Mouse (Mus musculus) fibroblast of lung, adult 2 months (primary cell): Measurements from ENCODE around the gene Tyw5.

Experiments used
- DNase-seq: peaks from one replicate; pipeline ENCODE4 v3.0.0-alpha.2; 2011; ENCODE audit warnings: low read depth

The Tyw5 gene

DNA sequence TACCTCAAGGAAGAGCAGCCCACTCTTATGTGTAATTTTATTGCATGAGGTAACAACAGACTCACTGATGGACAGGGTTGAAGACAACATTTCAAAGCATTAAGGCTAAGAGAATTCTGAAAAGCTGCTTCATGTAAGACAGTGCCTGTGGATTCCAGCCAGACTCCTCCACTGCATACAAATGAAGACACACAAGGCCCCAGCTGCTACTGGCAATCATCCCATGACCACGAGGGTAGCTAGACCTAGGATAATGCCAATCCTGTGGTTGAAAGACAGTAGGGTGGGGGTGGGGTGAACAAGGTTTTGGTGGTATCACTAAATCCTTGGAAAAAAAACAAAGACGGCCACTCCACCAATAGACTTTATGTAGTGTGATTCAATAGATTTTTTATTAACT, 19.0 kb downstream of the Tyw5 start:
- no peak for DNase-seq

DNA sequence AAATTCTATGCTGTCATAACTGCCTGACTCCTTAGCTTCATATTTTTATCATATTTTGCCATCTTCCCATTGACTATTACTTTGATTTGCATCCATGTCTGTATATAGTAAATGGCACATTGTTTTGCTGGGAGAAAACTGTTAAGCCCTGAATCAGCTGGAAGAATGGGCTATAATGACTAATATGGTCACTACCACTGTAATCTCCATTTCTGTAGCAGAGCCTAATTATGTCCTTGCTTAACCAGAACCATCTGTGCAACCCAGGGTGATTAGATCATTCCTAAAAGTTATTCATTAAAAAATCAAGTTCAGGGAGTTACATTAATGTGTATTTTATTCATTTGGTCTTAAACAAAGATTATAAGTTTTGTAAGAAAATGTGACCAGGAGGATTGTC, 20.4 kb downstream of the Tyw5 start:
- DNase-seq: no peak

DNA sequence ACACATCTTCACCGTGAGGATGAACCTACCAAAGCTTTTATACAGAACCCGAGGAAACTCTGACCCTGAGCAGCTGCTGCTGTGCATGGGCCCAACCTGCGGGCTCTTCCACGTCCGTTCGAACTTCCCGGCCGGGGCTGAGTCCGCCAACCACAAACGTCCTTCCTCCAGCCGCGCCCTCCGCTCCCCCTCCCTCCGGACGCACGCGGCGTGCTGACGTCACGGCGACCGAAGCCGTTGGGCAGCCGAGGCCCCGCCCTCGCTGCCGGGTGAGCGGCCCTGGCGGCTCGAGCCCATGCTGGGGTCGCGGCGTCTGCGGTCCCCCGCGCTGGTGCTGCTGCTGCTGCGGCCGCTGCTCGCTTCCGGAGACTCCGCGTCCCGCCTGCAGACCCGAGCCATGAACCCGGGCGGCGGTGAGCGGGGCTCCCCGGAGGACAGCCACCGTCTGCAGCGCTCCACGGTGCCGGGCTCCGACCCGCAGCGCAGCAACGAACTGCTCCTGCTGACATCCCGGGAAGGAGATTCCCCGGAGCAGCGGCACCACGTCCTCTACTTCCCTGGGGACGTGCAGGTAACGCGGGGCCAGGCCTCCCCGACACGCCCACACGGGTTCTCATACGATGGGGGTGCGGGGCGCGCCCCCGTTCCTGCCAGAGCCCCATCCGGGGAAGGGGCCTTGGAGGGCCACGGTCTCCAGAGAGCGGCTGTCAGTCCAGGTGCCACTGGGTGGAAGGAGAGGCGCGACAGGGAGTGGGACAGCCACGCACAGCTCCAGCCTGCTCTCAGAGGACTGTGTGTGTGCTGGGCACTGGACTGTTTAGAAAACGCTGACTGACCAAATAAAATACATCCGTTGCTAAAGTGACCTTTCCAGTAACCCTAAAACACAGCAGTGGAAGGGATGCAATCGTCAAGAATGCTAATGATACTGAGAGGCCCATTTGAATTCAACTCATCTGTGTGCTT, 29.2 kb downstream of the Tyw5 start, which contains the start of gene 1700066M21Rik:
Gene 1700066M21Rik, plus strand, starts transcription at position 245 of the 966 bp plus-strand sequence.
- peak; percentile 73 for DNase-seq

DNA sequence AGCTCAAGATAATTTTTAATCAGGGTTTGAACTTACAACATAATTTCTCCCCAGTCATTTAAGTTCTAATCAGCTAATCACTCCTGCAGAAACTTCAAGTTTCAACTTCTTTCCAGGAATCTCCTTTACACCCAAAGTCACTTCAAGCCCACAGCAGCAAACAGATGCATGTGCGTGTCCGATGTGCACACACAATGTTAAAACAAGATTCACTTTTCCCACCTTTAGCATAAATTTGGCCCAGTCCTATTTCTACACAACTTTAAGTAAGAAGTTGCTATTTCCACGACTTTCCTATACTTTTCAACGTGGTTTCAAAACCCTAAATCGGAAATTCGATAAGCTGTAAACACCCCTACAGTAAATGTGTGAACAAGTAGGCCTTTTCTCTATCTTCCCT, 30.1 kb downstream of the Tyw5 start:
- no peak for DNase-seq

DNA sequence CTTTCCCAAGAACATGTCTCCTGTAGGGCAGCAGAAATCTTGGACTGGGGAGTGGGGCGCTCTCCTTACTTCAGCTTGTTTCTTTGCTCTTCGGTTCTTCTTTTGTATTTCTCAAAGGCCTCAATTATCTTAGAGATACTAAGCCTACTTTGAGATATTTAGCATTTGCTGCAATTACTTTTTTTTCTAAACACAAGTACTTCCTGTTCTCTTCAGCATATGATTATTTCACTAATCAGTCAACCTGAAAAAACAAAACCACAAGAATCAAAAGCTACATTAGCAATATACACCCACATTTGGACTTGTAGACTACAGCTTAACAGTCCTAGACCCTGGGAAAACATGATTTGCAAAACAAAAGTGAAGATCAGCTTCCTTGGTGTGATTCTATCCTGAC, 31.6 kb downstream of the Tyw5 start:
- no peak for DNase-seq

DNA sequence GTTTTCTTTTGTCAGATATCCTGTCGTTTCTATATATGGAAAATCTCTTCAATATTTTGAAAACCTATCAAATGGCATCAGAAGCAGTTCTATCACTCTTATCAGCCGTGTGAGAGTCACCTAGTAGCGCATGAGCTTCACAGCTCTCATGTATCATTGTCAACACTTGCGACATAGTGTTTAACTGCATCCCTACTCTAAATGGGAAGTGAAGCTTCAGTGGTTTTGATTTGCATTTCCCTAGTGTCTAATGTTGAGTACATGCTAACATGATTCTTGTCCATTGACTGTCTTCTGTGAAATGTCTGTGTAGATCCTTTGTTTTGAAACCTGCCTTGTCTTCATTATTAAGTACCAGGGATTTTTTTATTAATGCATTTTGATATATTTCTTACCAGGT, 36.5 kb downstream of the Tyw5 start:
- DNase-seq: no peak

DNA sequence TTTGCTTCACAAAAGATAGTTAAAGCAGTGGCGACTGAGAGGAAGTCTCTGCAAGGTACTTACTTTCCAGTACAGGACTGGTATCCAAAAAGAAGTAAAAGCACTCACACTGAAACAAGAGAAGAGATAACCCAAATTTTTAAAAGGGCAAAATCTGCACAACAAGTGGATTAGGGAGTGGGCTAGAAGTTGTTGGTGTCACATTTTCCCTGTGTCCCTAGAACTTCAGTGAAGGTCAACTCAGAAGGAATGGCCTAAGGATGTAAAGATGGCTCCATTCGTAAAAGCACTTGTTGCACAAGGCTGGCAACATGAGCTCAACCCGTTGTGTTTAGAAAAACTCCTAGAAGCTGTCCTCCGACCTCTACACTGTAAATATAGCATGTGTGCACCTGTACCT, 37.8 kb downstream of the Tyw5 start:
- no peak for DNase-seq

DNA sequence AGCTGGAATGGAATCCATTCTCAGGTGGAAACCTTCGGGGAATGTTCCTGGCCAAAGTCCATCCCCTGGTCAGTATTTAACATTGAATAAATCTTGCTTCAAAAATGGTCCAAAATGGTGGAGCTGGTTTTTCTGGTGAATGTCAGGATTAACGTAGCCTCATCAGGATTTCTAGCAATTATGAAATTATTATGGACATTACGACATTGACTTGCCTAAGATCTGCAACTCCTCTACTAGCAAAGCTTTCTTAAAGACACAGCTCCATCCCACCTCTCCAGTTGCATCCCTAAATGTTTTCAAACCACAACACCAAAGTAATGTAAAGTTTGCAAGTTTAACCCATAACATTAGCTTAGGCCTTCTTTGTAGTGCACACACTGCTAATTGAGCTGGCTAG, 39.5 kb downstream of the Tyw5 start:
- DNase-seq: no peak

DNA sequence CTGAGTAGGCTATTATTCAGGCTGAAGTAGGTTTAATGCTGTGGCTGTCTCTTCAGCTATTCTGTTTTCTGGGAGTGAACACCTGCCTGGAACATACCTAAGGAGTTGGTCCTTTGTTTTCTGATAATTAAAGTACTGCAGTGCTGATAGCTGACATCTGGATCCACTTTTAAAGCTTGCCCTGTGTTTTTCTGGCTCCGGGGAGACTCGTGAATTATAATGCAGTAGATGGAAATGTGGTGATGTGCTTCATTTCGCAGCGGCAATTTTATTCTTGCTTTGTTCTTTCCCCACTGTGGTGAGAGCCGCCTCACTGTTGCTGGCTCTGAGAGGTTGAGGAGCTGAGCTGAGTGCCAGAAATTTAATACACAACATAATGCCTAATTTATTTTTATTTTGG, 48.4 kb downstream of the Tyw5 start:
- no peak for DNase-seq

DNA sequence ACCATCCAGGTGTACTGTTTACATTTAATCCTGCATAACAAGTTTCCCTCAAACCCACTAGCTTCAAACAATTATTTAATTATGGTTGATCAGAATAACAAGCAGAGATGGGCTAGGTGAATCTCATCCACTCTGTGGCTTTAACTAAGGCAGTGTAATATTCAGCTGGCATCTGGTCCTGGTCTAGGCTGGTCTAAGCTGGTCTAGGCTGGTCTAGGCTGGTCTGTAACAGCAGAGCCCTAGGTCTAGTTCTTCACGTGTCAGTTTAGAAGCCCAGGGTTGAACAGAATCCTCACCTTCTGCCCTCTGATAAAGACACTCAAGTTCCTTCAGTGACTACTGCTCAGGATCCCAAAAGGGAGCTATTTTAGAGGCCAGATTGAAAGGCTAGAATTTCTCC, 55.0 kb downstream of the Tyw5 start:
- no peak for DNase-seq

DNA sequence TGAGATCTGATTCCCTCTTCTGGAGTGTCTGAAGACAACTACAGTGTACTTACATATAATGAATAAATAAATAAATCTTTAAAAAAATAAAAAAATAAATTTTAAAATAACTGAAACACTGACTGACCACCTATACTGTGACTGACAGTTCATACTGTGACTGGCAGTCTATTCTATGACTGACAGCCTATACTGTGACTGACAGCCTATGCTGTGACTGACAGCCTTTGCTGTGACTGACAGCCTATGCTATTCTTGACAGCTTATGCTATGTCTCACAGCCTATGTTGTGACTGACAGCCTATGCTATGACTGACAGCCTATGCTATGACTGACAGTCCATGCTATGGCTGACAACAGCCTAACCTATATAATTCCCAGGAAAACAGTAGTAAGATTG, 59.4 kb downstream of the Tyw5 start:
- no peak for DNase-seq

DNA sequence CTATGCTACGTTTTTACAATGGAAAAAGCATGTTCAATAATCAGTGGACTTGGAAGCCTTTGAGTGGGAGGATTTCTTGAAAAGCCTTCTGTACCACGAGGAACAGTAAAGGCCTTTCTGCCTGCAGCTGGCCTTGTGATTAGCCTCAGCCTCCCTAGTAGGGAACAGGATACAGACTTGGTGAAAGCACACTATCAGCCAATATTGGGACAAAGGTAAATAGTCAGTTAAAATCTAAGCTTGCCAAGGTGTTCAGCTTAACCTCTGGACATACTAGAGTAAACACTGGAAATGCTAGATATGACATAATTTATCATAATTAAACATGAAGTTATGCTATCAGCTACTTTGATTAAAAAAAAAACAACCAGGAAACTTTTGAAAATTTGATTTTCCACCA, 65.7 kb downstream of the Tyw5 start:
- no peak for DNase-seq

DNA sequence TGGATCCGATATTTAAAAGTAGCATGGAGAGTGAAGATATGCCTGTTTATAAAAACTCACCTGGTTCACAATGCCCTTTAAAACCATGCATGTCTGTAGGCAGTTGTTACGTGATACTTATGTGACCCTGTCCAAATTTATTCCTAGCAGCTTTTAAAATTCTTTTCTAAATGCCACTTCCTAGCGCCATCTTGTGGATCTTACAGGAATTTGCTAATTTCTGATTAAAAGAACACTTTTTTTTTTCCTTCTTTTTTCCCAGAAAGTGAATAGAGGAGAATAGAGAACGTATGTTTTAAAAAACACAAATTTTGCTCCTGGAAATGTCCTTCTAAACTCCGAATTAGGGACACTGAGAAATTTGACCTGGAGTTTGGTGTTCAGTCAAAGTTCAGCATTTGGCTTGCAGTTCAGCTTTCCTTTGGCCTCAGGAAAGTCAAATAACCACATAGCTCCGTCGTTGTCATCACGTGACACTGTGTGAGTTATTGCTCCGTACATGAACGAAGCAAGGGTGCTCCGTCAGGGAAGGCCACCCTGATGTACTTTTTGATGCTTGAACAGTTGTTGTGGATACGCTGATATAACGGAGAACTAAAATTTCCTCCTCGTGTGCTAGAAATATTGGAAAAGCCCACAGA, 67.6 kb downstream of the Tyw5 start:
- peak; percentile 12 for DNase-seq
